Mouse (Mus musculus): ENCODE measurements around the gene Neurl3. TPM values are rescaled to one million over a fixed set of nuclear protein-coding genes. Genes with fewer than 3 reads are reported as not detected.

Neurl3 gene
- total and polyA plus RNA-seq, 3 experiments = 0.92 to 3.3 TPM; not detected in 1

DNA sequence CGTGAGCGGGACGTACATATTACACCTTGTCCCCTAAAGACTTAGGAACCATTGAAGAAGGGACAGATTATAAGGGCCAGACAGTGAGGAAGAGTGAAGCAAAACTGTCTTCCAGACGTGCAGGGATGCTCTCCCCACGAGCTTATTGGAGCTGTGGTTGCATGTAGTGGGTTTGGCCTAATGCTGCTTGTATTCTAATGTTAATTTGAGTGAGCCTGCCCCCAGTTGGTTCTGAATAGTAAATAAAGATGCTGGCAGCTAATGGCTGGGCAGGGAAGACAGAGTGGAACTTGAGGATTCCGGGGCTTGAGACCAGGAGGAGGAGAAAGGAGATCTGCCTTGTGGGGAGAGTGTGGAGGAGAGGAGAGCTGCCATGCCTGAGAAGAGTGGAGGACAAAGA, 27.8 kb downstream of the Neurl3 start:
- Histone ChIP-seq H3K27me3 (ENCODE audit: control insufficient read depth in 1 of 2, insufficient read depth in 2 of 2, low read length in 2 of 2) (peaks cover 0 to 2% of the 10 kb centered on the region in 2 experiments; a peak in 2 of 4 replicates), H3K36me3 (ENCODE audit: control insufficient read depth in 1 of 2, insufficient read depth in 2 of 2, low read length in 2 of 2) (peaks cover 0 to 13% of the 10 kb centered on the region in 2 experiments; a peak in 2 of 4 replicates), H3K9me3 (replicated peaks; ENCODE audit: insufficient read depth, low read length) (no peaks in the 10 kb centered on the region), H3K9ac (ENCODE audit: control insufficient read depth, low read depth, low read length, poor library complexity, severe bottlenecking) (no peak overlapping the region), H3K4me1 (ENCODE audit: control insufficient read depth in 1 of 2, insufficient read depth in 2 of 2, low read length in 2 of 2) (peaks cover 0 to 6% of the 10 kb centered on the region in 2 experiments; a peak in 2 of 4 replicates), H3K79me2 (ENCODE audit: control insufficient read depth, insufficient read depth, low read length, poor library complexity) (peaks cover 23% of the 10 kb centered on the region), H3K4me3 (ENCODE audit: control insufficient read depth in 1 of 2, insufficient read depth in 1 of 2, low read depth in 2 of 2, low read length in 2 of 2) (no peak overlapping the region), H3K27ac (ENCODE audit: control insufficient read depth, low read depth, low read length) (no peak overlapping the region)
- TF ChIP-seq CTCF (IDR thresholded peaks at IDR 0.05 in 2 of 3, conservative IDR thresholded peaks at IDR 0.05 in 1 of 3; ENCODE audit: control insufficient read depth in 1 of 3, insufficient read depth in 1 of 3, low read depth in 2 of 3, low read length in 3 of 3, poor library complexity in 1 of 3, severe bottlenecking in 1 of 3) (no peak), NRF1 (IDR thresholded peaks at IDR 0.05; ENCODE audit: insufficient read depth, low read depth, low read length, poor library complexity, severe bottlenecking) (no peak), TBP (IDR thresholded peaks at IDR 0.05; ENCODE audit: low read depth, low read length) (no peak), POLR2A (IDR thresholded peaks at IDR 0.05; ENCODE audit: control insufficient read depth in 1 of 2, insufficient read depth in 1 of 2, low read depth in 1 of 2, low read length in 2 of 2, poor library complexity in 1 of 2) (no peak), MAFK (IDR thresholded peaks at IDR 0.05; ENCODE audit: borderline replicate concordance, low read depth, low read length) (no peak), ETS1 (IDR thresholded peaks at IDR 0.05; ENCODE audit: low read depth, low read length) (no peak), ELF1 (IDR thresholded peaks at IDR 0.05; ENCODE audit: low read depth, low read length) (no peak), HCFC1 (IDR thresholded peaks at IDR 0.05; ENCODE audit: low read depth, low read length) (no peak), EP300 (IDR thresholded peaks at IDR 0.05; ENCODE audit: low read depth in 1 of 2, low read length in 2 of 2) (no peak), USF2 (IDR thresholded peaks at IDR 0.05; ENCODE audit: borderline replicate concordance in 1 of 2, insufficient read depth in 1 of 2, low read depth in 1 of 2, low read length in 2 of 2) (no peak), UBTF (IDR thresholded peaks at IDR 0.05; ENCODE audit: borderline replicate concordance, insufficient read depth, low read depth, low read length) (no peak)
- no peak for DNase-seq (ENCODE audit: low read depth, low spot score)

DNA sequence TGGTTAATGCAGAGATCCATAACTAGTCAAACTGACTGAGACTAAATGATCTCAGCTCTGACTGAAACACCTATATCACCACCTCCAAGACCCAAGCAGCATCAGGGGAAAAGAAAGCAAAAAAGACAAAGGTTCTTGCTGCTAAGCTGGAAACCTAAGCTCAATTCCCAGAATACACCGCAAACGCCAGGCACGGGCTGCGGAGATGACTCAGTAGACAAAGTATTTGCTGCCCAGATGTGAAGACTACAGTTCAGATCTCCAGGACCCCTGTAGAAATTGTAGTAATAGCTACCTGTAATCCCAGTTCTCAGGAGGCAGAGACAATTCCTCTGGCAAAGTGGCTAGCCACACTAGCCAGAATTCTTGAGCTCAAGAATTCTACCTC, 29.7 kb downstream of the Neurl3 start:
- Histone ChIP-seq H3K4me3 (ENCODE audit: control insufficient read depth in 1 of 2, insufficient read depth in 1 of 2, low read depth in 2 of 2, low read length in 2 of 2) (peak overlapping the region in 1 of 2 experiments; percentile 87; a peak in 2 of 4 replicates), H3K79me2 (ENCODE audit: control insufficient read depth, insufficient read depth, low read length, poor library complexity) (peaks cover 40% of the 10 kb centered on the region), H3K27ac (ENCODE audit: control insufficient read depth, low read depth, low read length) (no peak overlapping the region), H3K9me3 (replicated peaks; ENCODE audit: insufficient read depth, low read length) (no peaks in the 10 kb centered on the region), H3K4me1 (ENCODE audit: control insufficient read depth in 1 of 2, insufficient read depth in 2 of 2, low read length in 2 of 2) (peaks cover 0 to 6% of the 10 kb centered on the region in 2 experiments; a peak in 2 of 4 replicates), H3K27me3 (ENCODE audit: control insufficient read depth in 1 of 2, insufficient read depth in 2 of 2, low read length in 2 of 2) (no peaks in the 10 kb centered on the region; a peak in 2 of 4 replicates), H3K9ac (ENCODE audit: control insufficient read depth, low read depth, low read length, poor library complexity, severe bottlenecking) (no peak overlapping the region), H3K36me3 (ENCODE audit: control insufficient read depth in 1 of 2, insufficient read depth in 2 of 2, low read length in 2 of 2) (peaks cover 0 to 13% of the 10 kb centered on the region in 2 experiments; a peak in 2 of 4 replicates)
- no peak for DNase-seq (ENCODE audit: low read depth, low spot score)
- TF ChIP-seq E2F4 (IDR thresholded peaks at IDR 0.05; ENCODE audit: borderline replicate concordance, low read depth, low read length) (no peak), HCFC1 (IDR thresholded peaks at IDR 0.05; ENCODE audit: low read depth, low read length) (no peak), MAFK (IDR thresholded peaks at IDR 0.05; ENCODE audit: borderline replicate concordance, low read depth, low read length) (no peak), TAL1 (IDR thresholded peaks at IDR 0.05; ENCODE audit: low read length) (no peak), MAX (IDR thresholded peaks at IDR 0.05; ENCODE audit: low read length) (no peak), NRF1 (IDR thresholded peaks at IDR 0.05; ENCODE audit: insufficient read depth, low read depth, low read length, poor library complexity, severe bottlenecking) (no peak), GABPA (IDR thresholded peaks at IDR 0.05; ENCODE audit: low read depth, low read length) (no peak), CHD1 (IDR thresholded peaks at IDR 0.05; ENCODE audit: low read depth, low read length) (no peak), TBP (IDR thresholded peaks at IDR 0.05; ENCODE audit: low read depth, low read length) (no peak), MEF2A (IDR thresholded peaks at IDR 0.05; ENCODE audit: extremely low read depth, insufficient replicate concordance, low read depth, low read length, poor library complexity, severe bottlenecking) (no peak), USF1 (IDR thresholded peaks at IDR 0.05; ENCODE audit: low read depth, low read length) (no peak), TCF12 (IDR thresholded peaks at IDR 0.05; ENCODE audit: low read depth, low read length) (no peak), MYC (IDR thresholded peaks at IDR 0.05; ENCODE audit: low read depth, low read length) (no peak), ELF1 (IDR thresholded peaks at IDR 0.05; ENCODE audit: low read depth, low read length) (no peak), SMC3 (IDR thresholded peaks at IDR 0.05; ENCODE audit: low read depth, low read length) (no peak), ZKSCAN1 (IDR thresholded peaks at IDR 0.05; ENCODE audit: low read depth, low read length) (no peak)

Measured in MEL (cell line).